Mouse (Mus musculus) gastrocnemius, adult 18-20 months (tissue): ENCODE measurements around the gene Dusp27. TPM values are rescaled to one million over a fixed set of nuclear protein-coding genes. Genes with fewer than 3 reads are reported as not detected.

Experiments
- DNase-seq: peaks from one replicate; pipeline ENCODE4 v3.0.0; 2021; ENCODE audit warnings: low spot score
- long read RNA-seq, 2 experiments: library from polyadenylated mRNA; stranded (forward); transcript quantifications; one replicate each; pipeline ENCODE4 v2.0.0; 2021
- total RNA-seq, 2 experiments: library from RNA; stranded (reverse); gene quantifications; 2 replicates each; pipeline ENCODE4 v1.2.3; 2021

Dusp27 gene
- 10 to 100 TPM; 59.5 to 83.2 TPM for total RNA-seq
- long read RNA-seq, experiment 1, full-length matches to known transcripts, result 110 of 130 reads
- long read RNA-seq, experiment 1, partial matches to known transcripts, result 3 of 130 reads
- long read RNA-seq, experiment 1, other reads (novel, unspliced or antisense), result 17 of 130 reads
- long read RNA-seq, experiment 2, full-length matches to known transcripts, result 96 of 118 reads
- long read RNA-seq, experiment 2, partial matches to known transcripts, result 2 of 118 reads
- long read RNA-seq, experiment 2, other reads (novel, unspliced or antisense), result 20 of 118 reads

DNA sequence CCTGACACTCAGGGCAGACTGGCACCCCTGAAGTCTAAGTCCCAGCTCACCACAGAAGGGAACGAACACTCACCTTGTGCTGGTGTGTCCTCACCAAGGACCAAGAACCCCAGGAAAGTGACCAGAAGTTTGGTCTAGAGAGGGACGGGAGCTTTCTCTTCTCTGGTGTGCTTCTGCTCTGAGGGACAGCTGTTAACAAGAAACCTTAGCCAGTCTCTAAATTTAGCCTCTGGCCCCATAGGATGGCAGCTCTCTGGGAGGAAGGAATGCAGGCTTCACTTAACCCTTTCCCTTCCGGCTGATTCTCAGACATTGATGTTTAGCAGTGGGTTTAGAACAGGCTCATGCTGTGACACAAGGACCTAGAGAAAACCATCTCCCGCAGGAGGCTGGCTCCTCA lies at the start of gene Dusp27:
TSS of gene Dusp27 (minus strand) at position 204 of the 400 bp plus-strand sequence.
- peak; percentile 59 for DNase-seq

DNA sequence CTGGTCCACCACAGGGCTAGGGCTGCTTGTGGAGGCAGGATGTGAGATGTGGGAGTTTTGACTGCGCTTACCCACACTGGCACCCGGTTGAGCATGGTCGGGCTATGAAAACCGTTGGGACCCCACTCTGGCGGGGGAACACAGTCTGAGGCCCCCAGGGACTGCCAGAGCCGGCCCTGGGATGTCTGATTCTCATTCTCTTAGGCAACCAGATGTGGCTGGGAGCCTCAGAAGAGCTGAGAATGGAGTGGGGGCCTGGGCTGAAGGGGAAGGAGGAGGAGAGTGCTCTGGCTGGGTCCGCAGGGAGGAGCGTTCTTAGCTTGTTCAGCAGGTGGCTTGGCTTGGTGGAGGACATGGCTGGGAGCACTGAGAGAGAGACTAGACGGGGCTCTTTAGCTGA lies 45.9 kb upstream of the Dusp27 start:
- DNase-seq, result no peak

DNA sequence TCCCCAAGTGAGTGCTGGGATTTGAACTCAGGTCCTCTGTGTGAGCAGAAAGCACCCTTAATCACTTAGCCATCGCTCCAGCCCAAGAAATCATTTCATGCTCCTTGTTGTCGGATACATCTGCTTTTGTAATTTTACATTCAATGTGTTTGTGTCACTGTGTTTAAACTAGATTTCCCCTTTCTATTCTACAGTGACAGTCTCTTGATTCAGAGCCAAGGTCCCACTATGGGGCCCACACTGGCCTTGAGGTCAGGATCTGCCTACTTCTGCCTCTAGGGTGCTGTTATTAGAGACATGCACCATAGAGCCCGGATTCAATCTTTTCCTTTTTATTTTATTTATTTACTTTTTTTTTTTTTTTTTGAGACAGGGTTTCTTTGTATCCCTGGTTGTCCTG lies 45.3 kb upstream of the Dusp27 start:
- no peak for DNase-seq

DNA sequence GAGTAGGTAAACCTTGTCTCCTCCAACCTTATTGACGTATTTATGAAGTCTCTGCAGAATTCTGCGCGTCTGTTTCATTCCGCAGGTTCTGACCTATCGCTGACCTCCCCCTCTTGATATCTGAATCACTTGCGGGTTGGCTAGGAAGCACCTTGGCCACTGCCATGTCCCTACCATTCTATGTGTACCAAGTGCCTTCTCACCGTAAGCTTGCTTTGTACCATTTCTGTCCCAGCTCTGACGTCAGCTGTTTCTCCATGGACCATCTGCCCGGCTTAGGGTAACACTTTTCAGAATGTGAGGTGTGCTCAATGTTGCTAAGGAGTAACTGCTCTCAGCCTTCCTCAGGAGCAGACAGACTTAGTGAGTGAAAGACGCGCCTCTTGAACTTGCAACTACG lies 43.1 kb upstream of the Dusp27 start:
- DNase-seq, result no peak

DNA sequence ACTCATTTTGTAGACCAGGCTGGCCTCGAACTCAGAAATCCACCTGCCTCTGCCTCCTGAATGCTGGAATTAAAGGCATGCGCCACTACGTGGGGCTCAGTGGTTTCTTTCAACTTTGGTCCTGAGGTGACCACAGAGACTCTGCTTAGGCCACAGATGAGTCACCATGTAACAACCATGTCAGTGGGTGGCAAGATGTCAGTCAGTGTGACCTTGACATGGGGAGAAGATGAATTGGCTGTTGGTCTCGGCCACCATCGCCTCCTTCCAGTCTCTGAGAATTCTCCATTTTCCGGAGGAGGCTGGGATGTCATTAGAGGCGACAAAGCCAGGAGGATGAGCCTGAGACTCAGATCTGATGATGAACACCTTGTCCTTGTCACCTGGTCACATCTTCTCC lies 42.0 kb upstream of the Dusp27 start:
- no peak for DNase-seq

DNA sequence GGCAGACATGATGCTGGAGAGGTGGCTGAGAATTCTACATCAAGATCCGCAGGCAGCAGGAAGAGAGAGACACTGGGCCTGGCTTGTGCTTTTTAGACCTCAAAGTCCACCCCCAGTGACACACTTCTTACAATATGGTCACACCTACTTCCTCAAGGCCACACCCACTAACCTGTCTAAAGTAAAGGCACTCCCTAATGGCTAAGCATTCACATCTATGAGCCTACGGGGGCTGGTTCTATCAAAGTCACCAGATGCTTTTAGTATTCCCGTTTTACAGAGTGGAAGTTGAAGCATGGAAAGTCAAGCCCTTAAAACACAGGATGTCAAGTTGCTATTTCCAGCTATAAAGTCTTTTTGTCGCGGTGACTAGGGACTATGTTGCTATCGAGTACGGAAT lies 40.3 kb upstream of the Dusp27 start:
- no peak for DNase-seq

DNA sequence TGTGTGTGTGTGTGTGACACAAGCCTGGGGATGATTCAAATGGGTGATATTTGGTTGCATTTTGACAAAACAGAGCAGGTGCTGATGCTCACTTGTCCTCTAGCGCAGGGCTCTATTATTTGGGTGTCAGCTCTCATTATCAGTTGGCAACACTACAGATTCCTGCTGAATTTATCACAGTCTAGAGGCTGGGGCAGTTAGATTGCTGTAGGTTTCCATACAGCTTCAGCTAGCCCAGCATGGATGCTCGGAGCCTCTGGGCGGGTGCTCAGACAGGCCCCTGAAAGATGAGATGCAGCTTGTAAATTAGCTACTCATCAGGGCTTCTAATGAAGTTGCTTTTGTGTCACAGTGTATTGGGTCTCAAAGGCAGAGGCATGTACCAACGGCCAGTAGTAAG lies 39.7 kb upstream of the Dusp27 start:
- no peak for DNase-seq

DNA sequence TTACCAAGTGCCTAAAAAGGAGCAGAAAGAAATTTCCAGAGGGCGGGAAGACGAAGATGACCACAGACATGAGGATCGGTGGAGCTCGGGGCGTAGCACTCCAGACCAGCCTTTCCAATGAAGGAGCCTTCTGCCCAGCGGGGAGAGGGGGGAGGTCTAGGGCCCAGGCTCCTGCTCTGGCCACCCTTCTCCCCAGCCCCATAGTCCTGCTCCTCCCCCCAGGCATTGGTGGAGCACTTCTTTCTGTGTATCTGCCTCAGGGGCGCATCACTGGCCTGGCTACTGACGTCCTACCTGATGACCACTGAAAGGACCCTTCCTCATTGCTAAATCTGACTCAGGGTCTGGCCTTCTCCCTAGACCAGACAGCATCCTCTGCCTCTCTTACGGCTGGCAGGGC lies 37.4 kb upstream of the Dusp27 start:
- no peak for DNase-seq

DNA sequence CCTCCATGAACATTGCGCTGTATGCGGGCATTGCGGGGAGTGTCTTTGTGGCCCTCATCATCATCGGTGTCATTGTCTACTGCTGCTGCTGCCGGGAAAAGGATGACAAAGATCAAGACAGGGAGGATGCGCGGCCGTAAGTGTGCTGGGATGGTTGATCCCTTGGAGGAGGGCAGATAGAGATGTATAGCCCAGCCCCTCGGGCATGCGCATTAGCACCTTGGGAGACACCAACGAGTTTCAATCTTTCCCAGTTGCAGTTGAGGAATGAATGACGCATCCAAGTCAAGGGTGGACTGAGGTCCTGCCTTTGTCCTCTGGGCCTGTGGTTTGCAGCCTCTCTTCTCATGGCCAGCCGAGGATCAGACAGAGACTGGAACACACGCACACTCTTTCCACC lies 36.9 kb upstream of the Dusp27 start:
- no peak for DNase-seq

DNA sequence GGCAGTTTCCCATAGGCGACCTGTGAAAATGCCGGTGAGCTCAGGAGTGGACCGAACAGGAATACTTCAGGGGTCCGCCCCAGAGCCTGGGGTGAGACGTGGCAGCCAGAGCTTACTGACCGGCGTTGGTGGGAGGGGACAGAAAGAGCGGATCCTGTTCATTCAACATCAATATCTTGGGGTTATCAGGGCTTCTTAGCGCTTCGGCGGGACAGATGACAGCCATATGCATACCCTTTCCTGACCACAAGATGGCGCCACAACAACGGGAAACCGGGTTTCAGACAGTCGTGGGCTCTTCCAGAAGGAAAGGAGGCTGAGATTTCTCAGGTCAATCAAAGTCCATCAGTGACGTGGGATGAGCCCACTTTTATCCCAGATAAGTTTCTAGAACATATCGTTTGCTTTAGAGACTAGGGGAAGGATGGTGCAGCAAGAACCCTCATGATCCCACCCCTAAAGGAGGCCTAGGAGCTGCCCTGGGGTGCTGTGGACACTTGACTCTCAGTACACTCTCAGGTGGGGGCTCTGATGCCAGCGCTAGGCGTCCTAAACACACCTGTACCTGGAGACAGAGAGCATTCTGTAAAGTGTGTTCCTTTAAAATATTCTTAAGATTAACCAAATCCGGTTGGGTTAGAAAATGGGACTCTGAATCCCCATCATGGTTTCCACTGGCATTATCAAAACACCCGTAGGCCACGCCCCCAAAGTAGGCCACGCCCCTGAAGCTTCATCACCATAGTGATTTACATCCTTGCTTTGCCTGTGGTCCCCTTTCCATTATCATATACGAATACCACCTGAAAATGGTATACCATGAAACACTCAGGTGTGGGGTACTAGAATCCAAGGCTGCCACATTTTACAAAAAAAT lies 33.1 kb upstream of the Dusp27 start:
- DNase-seq, result peak; percentile 70

DNA sequence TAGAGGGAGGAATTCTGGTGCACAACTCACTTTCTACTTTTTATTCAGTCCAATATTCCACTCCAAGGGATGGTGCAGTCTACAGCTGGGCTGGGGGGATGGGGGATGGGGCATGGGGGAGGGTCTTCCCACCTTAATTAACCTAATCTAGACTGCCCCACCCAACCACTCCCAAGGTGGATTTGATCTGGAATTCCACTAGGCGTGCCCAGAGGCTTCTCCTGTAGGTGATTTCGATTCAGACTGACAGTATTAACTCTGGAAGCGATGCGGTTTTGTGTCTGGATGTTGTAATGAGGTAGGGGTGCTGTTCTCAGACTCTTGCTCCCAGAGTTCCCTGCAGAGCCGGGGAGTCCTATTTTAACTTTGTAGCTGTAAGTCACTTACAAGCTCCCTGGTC lies 32.4 kb upstream of the Dusp27 start:
- DNase-seq, result no peak

DNA sequence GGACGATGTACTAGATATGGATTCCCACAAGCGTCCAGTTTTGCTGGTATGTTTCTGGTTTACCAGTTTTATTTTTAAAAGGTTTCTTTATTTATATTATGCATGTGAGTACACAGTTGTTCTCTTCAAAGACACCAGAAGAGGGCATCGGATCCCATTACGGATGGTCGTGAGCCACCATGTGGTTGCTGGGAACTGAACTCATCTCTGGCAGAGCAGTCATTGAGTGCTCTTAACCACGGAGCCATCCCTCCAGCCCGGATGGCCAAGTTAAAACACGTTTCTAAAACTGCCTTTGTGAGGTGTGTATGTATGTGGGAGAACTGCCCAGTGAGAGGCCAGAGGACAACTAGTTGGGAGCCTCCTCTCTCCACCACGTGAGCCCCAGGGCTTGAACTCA lies 30.9 kb upstream of the Dusp27 start:
- DNase-seq, result no peak

DNA sequence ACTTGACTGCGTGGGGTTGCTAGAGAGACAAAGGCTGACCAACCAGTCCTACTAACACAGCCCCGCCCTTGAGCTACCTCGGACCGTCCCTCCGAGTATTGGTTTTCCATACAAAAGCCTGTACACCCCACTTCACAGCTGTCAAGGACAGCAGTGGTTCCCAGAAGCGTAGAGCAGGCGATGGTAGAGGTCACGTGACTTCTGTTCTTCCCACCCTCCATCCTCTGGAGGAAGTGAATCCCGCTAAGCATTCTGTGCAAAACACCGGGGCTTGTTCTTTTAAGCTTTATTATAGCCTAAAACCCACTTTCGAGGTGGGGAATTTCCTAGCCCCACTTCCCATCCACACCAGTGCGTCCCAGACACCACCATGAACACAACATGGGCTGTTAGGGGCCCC lies 30.0 kb upstream of the Dusp27 start:
- no peak for DNase-seq

DNA sequence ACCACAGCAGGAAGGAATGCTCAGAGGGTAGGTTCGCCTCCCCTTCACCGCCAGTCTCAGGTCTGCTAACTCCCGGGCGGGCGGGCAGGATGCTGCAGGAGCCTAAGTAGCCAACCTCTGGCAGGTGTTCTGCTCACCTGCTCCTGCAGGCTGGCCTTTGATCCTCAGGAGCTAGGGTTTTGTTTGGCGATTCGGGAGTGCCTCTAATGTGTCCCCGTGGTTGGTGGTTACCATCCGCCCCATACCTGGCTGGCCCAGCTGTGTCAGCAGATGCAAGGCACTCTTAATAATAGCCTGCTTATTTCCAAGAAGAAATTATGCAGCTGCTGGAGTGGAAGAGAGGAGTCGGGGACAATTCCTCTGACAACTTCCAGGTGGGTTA lies 27.4 kb upstream of the Dusp27 start:
- DNase-seq, result no peak

DNA sequence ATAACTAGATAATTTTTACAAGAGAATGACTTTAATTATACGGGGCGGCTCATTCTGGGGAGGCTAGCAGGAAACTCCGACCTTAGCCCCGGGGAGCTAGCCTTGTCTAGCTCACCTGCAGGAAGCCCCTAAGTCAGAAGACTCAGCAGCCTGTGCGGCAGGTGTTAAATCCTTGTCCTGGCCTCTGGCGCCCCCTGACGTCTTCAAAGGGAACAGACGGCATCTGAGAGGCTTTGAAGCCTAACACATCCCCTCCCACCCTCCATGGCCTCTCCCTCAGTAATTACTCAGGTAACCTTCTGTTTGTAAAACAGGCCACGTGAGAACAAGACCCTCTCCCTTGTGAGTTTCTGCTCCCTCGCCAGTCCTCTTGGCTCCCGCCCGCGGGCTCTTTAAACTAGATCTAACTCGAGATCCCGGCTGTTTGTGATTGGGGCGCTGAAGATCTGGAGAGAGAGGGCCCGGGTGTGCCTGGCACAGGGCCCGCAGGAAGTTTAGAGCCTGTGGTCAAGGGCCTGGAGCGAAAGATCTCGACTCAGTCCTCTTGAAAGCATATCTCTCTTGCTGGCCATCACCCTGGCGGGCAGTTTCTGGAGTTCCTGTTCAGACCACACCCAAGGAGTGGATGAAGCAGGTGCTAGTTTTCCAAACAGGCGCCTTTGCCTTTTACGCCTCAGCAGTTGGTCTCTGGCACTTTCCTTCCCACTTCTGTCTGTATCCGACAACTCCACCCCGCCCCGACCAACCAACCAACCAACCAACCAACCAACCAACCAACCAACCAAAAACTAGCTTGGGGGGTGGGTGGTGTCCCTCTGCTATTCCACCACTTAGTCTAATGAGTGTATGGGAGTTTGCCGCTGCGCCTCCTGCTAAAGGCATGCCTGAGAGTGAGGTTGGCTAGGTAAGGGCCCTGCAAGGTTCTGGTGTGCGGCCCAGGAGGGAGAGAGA lies 26.7 kb upstream of the Dusp27 start:
- peak; percentile 75 for DNase-seq

DNA sequence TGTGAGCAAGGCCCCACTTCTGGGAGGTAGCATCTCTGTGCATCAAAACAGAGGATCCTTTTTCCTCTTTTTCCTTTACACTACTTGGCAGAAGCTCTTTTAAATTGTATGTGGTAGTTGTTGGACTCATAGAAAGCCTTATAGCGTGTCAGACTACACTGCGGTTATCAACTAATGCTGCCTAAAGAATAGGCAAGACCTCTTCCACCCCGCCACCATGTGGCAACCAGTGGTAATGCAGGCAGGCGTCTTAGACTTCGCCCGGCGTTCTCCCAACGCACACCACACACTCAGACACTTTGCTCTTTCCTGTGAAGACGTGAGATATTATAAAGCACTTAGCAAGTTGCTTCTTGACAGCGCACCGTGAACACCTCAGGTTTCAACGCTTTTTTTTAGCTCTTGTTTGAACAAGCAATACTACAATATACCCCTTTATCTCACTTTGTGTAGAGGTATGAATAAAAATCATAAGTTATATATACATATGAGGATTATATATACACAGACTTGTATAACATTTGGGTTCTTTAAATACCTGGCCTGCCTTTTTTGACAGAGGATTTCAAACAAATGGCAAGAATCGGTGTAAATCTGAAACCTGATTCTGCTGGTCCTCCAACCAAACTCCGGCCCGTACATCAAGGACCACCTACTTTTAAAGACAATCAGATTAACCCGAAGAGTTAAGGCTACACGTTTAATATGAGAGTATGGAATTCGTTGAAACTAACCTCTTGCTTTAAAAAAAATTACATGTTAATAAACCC lies 25.8 kb upstream of the Dusp27 start:
- peak; percentile 83 for DNase-seq

DNA sequence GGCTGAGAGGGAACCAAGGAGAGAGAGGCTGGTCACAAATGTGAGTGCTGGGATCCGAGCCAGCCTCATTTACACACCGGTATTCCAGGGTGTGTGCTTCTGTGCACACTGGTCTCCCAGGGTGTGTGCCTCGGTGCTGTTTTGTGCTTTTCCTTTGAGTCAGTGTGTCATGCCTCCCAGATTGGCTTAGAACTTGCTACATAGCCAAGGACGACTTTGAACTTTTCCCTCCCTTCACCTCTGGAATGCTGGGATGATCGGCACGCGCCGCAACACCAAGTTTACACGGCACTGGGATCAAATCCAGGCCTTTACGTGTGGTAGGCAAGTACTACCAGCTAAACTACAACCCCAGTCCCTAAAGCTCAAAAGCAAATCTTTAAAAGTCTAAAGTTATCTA lies 24.3 kb upstream of the Dusp27 start:
- no peak for DNase-seq

DNA sequence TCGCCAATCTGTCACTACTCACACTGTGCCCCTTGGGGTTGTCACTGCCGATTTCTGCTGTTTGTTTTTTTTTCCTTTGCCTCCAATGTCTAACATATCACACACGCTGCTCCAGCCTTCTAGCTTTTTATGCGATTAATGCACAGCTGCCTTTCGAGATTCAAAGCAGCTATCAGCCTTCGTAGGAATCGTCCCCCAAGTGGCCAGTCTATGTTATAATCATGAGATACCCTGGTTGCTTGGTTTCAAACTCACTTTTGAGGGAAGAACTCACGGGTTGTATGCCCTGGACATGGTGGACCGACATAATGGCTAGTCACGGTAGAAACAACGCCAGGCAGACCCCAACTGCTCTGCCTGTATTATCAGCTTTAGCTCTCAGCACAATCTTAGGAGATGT lies 23.6 kb upstream of the Dusp27 start:
- DNase-seq, result no peak

DNA sequence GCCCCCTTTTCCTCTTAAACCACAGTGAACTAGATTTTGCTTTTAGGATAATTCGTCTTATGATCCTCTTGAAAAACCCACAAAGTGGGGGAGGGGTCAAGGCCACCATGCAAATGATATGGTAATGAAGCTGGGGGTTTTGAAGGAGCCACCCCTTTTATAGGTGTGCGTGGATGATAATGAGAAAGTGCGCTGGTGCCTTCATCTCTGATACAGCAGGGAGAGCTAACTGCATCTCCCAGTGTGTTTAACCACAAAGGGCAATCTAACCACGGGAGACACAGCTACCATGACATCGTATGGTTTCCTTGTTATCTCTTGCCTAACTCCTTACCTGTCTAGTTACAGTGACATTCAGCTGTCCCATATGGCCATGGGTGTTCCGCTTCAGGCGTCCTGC lies 22.3 kb upstream of the Dusp27 start:
- no peak for DNase-seq

DNA sequence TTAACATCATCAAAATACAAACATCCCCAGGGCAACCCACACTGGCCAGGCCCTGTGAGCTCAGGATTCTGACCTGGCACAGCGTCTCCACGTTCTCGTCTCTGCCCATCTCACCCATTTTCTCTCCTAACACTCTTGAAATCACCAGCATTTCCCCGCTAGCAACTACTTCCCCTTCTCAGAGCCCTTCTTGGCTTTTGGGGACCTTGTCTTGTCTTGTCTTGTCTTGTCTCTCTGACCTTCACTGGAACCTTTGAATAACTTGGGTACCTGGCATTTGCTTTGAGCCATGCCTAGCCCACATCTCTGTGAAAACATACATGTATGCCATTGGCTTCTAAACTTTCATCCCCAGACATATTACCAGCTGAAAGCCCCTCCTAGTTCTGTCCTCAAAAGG lies 21.7 kb upstream of the Dusp27 start:
- DNase-seq, result no peak

DNA sequence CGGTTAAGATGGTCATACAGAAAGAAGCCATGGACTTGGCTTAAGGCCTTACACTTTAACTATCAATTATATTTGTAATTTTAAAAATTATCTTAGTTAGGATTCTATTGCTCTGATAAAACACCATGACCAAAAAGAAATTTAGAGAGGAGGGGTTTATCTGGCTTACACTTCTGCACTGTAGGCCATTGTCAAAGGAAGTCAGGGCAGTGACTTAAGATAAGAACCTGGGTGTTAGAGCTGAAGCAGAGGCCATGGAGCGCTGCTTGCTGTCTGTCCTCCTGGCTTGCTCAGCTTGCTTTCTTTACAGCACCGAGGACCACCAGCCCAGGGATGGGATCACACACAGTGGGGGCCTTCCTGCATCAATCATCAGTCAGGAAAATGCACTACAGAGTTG lies 19.9 kb upstream of the Dusp27 start:
- DNase-seq, result no peak
